Mouse (Mus musculus) cerebellum, adult 2 months (tissue): ENCODE measurements at regions not wholly inside any gene's neighbourhood (a gene's known extent, or its start where the extent isn't known, plus 50 kb on each side); places are given as distances from the start of the nearest gene placed in this dataset.
A peak's percentile ranks its signal among the peaks of the same experiment; 100 is the strongest.

Source experiments
- DNase-seq, 2 experiments: peaks; one replicate each; pipeline ENCODE4 v3.0.0; 2021
- H3K27ac ChIP-seq: fragments of 200-500 bp; 2 replicates; pipeline ENCODE4 v1.5.1; 2012; ENCODE audit warnings: low read length, control low read depth, inconsistent platforms; ENCODE audit not compliant: insufficient read depth
- H3K27me3 ChIP-seq: fragments of 200-500 bp; 2 replicates; pipeline ENCODE4 v1.6.1; 2012; ENCODE audit warnings: inconsistent platforms, mild to moderate bottlenecking, low read length, moderate library complexity; ENCODE audit not compliant: control insufficient read depth, insufficient read depth
- H3K4me1 ChIP-seq: fragments of 200-500 bp; 2 replicates; pipeline ENCODE4 v1.6.1; 2011; ENCODE audit warnings: low read length; ENCODE audit not compliant: control insufficient read depth, insufficient read depth
- H3K4me3 ChIP-seq: fragments of 200-500 bp; replicated peaks from 2 replicates; pipeline ENCODE3; 2011; ENCODE audit warnings: mild to moderate bottlenecking, low read depth, low read length, control low read depth; ENCODE audit not compliant: insufficient read depth
- CTCF ChIP-seq: fragments of 200-500 bp; IDR thresholded peaks from 2 replicates; pipeline ENCODE4 v1.5.1; 2011; ENCODE audit warnings: low read depth, mild to moderate bottlenecking, control low read depth, low read length, moderate library complexity, borderline replicate concordance; ENCODE audit not compliant: insufficient read depth
- POLR2A ChIP-seq: fragments of 200-500 bp; IDR thresholded peaks from 2 replicates; pipeline ENCODE4 v1.6.1; 2011; ENCODE audit warnings: low read length, control low read depth, borderline replicate concordance; ENCODE audit not compliant: insufficient read depth
- WGBS: fragments of 180-500 bp; shearing (Covaris S2); methylation state at CpG from one replicate; pipeline ENCODE4 v1.1.7; 2018; 5-methylcytosine and 5-hydroxymethylcytosine counted together

GRCm38 (mm10) chr1:185598514-185598913 lies 143.9 kb downstream of the Slc30a10 start:
- Histone ChIP-seq H3K4me1 (no peaks in the 10 kb centered on the region), H3K4me3 (no peak overlapping the region), H3K27ac (no peak overlapping the region), H3K27me3 (no peaks in the 10 kb centered on the region)
- no peak for DNase-seq
- 89% methylated on average over 7 of the region's 7 CpGs for WGBS
- TF ChIP-seq POLR2A (no peak), CTCF (no peak)

- H3K27me3 ChIP-seq, result no peaks in the 10 kb centered on the region
- TF ChIP-seq CTCF (no peak), POLR2A (no peak)
- 18% methylated on average over 1 of the region's 1 CpGs for WGBS
Observed at GRCm38 (mm10) chr1:185601166-185601565, 146.5 kb downstream of the Slc30a10 start.

GRCm38 (mm10) chr1:185605996-185606395 lies 151.3 kb downstream of the Slc30a10 start:
- Histone ChIP-seq H3K4me1 (no peaks in the 10 kb centered on the region), H3K27ac (no peak overlapping the region), H3K4me3 (no peak overlapping the region), H3K27me3 (no peaks in the 10 kb centered on the region)
- WGBS, result 69% methylated on average over 4 of the region's 4 CpGs
- no peak for DNase-seq
- TF ChIP-seq POLR2A (no peak), CTCF (no peak)

More at GRCm38 (mm10) chr1:185601166-185601565, 146.5 kb downstream of the Slc30a10 start:
- no peak overlapping the region for H3K4me3 ChIP-seq
- no peaks in the 10 kb centered on the region for H3K4me1 ChIP-seq
- no peak overlapping the region for H3K27ac ChIP-seq
- no peak for DNase-seq

GRCm38 (mm10) chr1:185607611-185608010 lies 153.0 kb downstream of the Slc30a10 start:
- no peaks in the 10 kb centered on the region for H3K27me3 ChIP-seq
- WGBS, result 18% methylated on average over 5 of the region's 5 CpGs
- no peak overlapping the region for H3K27ac ChIP-seq
- TF ChIP-seq CTCF (no peak), POLR2A (no peak)
- no peaks in the 10 kb centered on the region for H3K4me1 ChIP-seq
- no peak overlapping the region for H3K4me3 ChIP-seq
- no peak for DNase-seq

GRCm38 (mm10) chr1:185608440-185608839 lies 153.8 kb downstream of the Slc30a10 start:
- WGBS, result 94% methylated on average over 3 of the region's 3 CpGs
- Histone ChIP-seq H3K4me3 (no peak overlapping the region), H3K4me1 (no peaks in the 10 kb centered on the region), H3K27me3 (no peaks in the 10 kb centered on the region), H3K27ac (no peak overlapping the region)
- no peak for TF ChIP-seq CTCF
- TF ChIP-seq POLR2A, result no peak
- DNase-seq, result no peak

GRCm38 (mm10) chr1:185610586-185610985 lies 155.9 kb downstream of the Slc30a10 start:
- Histone ChIP-seq H3K4me1 (no peaks in the 10 kb centered on the region), H3K27me3 (no peaks in the 10 kb centered on the region), H3K4me3 (no peak overlapping the region), H3K27ac (no peak overlapping the region)
- WGBS, result 42% methylated on average over 3 of the region's 3 CpGs
- TF ChIP-seq CTCF (no peak), POLR2A (no peak)
- DNase-seq, result no peak

- 50% methylated on average over 10 of the region's 10 CpGs for WGBS
- Histone ChIP-seq H3K4me3 (no peak overlapping the region), H3K27me3 (no peaks in the 10 kb centered on the region), H3K27ac (no peak overlapping the region), H3K4me1 (no peaks in the 10 kb centered on the region)
- DNase-seq, result no peak
- TF ChIP-seq POLR2A, result no peak
- TF ChIP-seq CTCF, result no peak
Observed at GRCm38 (mm10) chr1:185615819-185616429, 161.3 kb downstream of the Slc30a10 start.

- WGBS, result 22% methylated on average over 4 of the region's 4 CpGs
- H3K4me1 ChIP-seq, result no peaks in the 10 kb centered on the region
Observed at GRCm38 (mm10) chr1:185617691-185618090, 163.0 kb downstream of the Slc30a10 start.

More at GRCm38 (mm10) chr1:185617691-185618090, 163.0 kb downstream of the Slc30a10 start:
- no peak overlapping the region for H3K27ac ChIP-seq
- peak in 1 of 2 experiments; percentile 17 for DNase-seq
- H3K4me3 ChIP-seq, result no peak overlapping the region
- TF ChIP-seq CTCF (no peak), POLR2A (no peak)
- no peaks in the 10 kb centered on the region for H3K27me3 ChIP-seq
